Mouse (Mus musculus): ENCODE measurements around the gene Jag2.

Jag2 gene

GRCm38 (mm10) chr12:112929562-112930352 is at the start of gene Jag2:
Gene Jag2, minus strand, starts transcription at chr12:112929776.
- peak; percentile 63 for DNase-seq (ENCODE audit: low spot score)

GRCm38 (mm10) chr12:112977156-112977555 is 47.6 kb upstream of the Jag2 start:
- DNase-seq (ENCODE audit: low spot score), result no peak

GRCm38 (mm10) chr12:112976371-112977073 is 46.9 kb upstream of the Jag2 start, which contains the start of gene Btbd6:
Gene Btbd6, plus strand, starts transcription at chr12:112976482.
- DNase-seq (ENCODE audit: low spot score), result peak; percentile 80

DNA sequence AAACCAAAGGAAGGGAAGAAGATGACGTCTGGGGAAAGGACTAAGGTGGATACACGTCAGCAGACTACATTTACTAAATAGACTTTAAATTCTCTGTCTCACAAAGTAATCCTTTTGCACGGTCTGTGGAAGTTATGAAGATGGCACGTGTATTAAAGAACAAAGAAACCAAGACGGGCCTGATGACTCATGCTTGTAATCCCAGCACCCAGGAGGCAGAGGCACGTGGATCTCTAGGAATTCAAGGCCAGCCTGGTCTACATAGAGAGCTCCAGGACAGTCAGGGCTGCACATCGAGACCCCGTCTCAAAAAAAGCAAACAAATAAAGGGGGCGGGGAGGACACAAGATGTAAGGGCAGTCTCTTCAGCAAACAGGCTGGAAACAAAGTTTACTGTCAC is 45.2 kb upstream of the Jag2 start:
- DNase-seq (ENCODE audit: low spot score), result no peak

DNA sequence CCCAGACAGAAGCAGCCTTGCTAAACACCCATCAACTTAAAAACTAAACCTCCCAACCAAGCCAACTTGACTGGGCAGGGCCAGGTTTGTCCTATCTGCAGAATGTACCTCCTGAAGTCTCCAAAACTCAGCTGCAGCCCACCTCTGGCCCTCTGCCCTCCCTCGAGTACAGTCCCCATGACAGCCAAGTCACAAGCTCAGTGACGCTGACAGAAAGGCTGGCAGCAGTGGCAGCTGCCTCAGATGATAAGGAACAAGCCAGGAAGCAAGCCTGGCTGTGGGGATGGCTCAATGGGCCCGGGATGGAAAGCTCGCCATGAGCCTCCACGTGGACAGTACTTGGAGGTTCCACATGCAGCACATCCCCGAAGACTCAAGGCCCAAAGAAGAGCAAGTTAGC is 40.0 kb upstream of the Jag2 start:
- DNase-seq (ENCODE audit: low spot score), result no peak

GRCm38 (mm10) chr12:112968943-112969342 is 39.4 kb upstream of the Jag2 start:
- DNase-seq (ENCODE audit: low spot score), result no peak

DNA sequence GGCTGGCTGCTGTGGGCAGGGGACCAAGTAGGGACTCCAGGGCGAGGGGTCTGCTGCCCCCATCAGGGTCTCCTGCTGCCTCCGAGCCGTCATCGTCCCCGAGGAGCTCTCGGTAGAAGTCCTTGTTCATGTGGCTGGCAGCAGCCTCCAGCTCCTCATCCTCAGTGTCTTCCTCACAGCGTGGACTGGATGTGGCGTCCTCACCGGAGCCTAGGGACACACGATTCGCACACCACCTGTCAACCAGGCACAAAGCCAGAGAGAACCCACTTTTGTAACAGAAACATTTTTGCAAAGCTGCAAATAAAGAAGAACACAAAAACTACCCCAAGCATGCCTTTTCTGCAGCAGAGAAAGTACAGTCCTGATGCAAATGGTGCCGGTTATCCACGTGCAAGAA is 36.2 kb upstream of the Jag2 start:
- no peak for DNase-seq (ENCODE audit: low spot score)

DNA sequence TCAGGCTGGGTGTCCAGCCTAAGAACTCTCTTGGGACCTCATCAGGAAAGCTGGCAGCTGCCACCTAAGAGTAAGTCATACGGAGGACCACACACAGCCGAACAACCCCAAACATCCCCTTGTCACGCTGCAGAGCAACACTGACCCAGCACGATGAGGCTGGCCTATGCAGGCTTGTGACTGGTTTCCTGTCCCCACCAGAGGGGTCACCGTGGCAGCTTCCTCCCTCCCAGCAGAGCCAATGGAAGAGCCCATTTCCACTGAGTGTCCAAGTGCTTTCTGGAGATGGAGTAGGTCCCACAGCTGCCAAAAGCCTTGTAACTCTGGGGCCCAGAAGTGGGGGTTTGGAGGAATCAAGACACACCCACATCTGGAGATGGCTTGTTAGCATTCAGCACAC is 32.3 kb upstream of the Jag2 start:
- no peak for DNase-seq (ENCODE audit: low spot score)

- DNase-seq (ENCODE audit: low spot score), result no peak
These were observed 31.9 kb upstream of the Jag2 start for GRCm38 (mm10) chr12:112961428-112961827.

- DNase-seq (ENCODE audit: low spot score), result no peak
These were observed 29.8 kb upstream of the Jag2 start for GRCm38 (mm10) chr12:112959421-112959820.

- no peak for DNase-seq (ENCODE audit: low spot score)
These were observed 28.7 kb upstream of the Jag2 start for GRCm38 (mm10) chr12:112958303-112958702.

GRCm38 (mm10) chr12:112955800-112956199 is 26.2 kb upstream of the Jag2 start:
- peak; percentile 64 for DNase-seq (ENCODE audit: low spot score)

- DNase-seq (ENCODE audit: low spot score), result no peak
These were observed 23.5 kb upstream of the Jag2 start for GRCm38 (mm10) chr12:112952926-112953565.

GRCm38 (mm10) chr12:112952433-112952832 is 22.9 kb upstream of the Jag2 start:
- no peak for DNase-seq (ENCODE audit: low spot score)

GRCm38 (mm10) chr12:112951150-112951842 is 21.7 kb upstream of the Jag2 start:
- DNase-seq (ENCODE audit: low spot score), result no peak

GRCm38 (mm10) chr12:112950761-112951129 is 21.2 kb upstream of the Jag2 start:
- DNase-seq (ENCODE audit: low spot score), result no peak

DNA sequence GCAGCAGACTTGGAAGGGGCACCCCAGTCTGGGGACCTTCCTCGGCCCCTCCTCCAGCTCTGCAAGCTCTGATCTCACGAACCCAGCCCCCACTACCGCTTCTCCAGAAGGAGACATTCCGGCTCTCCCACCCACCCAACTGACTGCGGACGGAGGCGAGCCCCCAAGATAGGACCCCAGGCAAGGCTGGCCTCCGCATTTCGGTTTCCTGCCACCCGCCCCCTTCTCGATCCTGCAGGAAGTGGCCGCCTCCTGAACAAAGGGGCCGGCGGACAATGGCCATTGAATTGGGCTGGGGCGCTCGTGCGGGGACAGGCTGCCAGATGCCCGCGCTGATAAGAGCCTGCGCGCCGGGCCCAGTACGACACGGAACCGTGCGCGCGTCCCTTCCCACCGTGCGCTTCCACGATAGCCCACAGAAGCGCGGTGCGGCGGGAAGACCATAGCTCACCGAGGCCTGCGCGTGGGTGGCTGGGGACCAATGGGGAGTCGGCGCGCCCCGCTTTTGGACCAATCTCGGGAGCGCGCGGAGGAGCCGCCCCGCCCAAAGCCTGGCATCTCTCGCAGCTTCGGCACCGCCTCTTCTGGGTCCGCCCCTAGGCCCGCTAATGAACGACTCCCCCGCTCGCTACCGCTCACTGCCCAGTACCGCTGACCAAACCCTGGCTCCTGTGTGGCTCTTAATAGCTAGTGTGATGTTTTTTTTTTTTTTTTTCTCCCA is 20.6 kb upstream of the Jag2 start:
- peak; percentile 89 for DNase-seq (ENCODE audit: low spot score)

DNA sequence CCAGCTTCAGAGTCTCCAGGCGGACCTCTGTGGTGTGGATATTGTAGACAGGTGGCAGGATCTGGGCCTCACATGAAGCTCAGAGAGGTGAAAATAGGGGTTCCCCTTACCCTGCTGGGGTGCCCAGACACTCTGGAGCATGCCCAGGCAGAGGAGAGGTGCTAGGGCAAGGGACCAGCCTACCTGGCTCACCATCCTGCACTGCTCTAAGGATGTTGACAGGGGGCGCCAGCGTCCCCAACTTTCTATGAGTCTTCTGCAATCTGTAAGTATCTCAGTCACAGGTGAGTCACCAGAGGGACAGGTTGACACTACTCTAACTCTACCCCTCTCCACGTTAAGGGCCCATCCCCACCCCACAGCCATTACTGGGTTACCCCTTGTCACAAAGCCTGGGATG is 17.7 kb upstream of the Jag2 start:
- no peak for DNase-seq (ENCODE audit: low spot score)

GRCm38 (mm10) chr12:112943669-112944068 is 14.1 kb upstream of the Jag2 start:
- no peak for DNase-seq (ENCODE audit: low spot score)

DNA sequence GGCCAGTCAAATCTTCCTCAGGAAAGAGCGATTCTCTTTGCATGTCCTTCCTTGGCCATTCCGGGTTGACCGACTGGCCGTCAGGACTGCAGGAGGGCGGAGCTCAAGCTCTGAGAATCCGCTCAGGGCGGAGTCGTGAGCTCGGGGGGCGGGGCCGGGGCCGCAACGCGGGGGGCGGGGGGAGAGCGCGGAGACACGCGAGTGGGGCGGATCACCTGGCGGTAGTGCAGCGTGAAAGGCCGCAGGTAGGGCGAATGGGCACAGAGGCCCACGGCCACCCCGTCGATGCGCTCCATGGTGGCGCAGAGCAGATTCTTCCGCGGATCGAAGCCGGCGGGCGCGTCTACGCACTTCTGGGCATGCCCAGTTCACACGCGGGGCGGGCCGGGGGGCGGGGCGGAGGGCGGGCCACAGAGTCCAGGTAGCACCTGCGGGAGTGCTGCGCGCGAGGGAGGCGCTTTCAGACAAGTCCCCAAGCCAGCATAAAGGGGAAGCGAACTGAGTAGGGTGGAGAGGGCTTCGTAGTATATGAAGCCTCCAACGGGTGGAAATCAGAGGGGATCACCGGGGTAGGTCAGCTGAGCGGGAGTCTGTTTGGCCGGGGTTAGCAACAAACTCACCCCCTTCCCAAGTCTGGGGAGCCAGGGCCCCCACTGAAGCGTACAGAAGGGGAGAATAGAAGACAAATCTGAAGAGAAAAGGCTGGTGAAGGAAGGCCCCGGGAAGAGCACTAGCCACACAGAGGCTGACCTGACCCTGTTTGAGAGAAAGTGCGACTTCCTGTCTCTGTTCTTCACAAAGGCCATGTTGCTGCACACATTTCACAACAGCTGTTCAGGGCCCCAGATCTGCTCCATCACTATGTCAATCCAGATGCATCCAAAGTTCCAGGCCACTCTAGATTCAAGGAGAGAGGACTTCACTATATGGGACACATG is 12.5 kb upstream of the Jag2 start, which contains the start of gene Nudt14:
Gene Nudt14 (minus strand): TSS at position 349 of the 938 bp plus-strand sequence.
- no peak for DNase-seq (ENCODE audit: low spot score)

Measured in left cerebral cortex, adult 11 months (tissue).